Mouse (Mus musculus): ENCODE data around the gene Rnf213. TPM values are rescaled to one million over a fixed set of nuclear protein-coding genes. Genes with fewer than 3 reads are reported as not detected.
A peak's percentile ranks its signal among the peaks of the same experiment; 100 is the strongest.
"Not testable (repeated sequence)": the region's sequence is repeated elsewhere in the genome, so short reads cannot be mapped to it uniquely, and the experiment has no call there.

The Rnf213 gene
- polyA plus RNA-seq, 1 experiment: 2.8 TPM

DNA sequence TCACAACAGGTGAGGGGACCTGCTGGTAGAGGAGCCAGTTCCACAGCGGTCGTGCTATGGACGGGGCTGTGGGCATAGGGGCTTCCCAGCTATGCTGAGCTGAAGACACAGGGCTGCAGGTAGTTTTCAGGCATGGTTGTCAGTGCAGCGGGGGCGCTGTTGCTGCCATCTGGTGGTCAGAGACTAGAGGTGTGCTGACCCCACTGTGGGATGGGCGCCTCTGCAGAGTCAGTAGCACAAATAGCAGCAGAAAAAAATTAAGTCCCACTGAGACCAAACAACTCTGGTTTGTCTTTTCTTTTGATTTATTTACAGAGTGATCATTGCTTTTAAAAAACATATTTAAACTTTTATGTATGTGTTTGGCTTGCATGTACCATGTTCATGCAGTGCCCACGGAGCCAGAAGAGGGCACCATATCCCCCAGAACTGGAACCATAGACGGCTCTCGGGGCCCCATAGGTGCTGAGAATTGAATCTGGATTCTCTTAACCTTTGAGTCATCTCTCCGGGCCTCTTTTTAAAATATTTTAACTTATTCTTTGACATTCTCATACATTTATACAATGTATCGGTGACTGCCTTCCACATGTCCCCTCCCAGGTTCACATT is 29.3 kb upstream of the Rnf213 start:
- DNase-seq (ENCODE audit: low read depth): peak; percentile 87
- TF ChIP-seq POLR2A (IDR thresholded peaks at IDR 0.05; ENCODE audit: borderline replicate concordance, extremely low read depth, insufficient read depth, insufficient read length, poor library complexity, severe bottlenecking) (no peak), CTCF (IDR thresholded peaks at IDR 0.05; ENCODE audit: borderline replicate concordance, extremely low read depth, insufficient read depth, insufficient read length) (peak; percentile 96)

DNA sequence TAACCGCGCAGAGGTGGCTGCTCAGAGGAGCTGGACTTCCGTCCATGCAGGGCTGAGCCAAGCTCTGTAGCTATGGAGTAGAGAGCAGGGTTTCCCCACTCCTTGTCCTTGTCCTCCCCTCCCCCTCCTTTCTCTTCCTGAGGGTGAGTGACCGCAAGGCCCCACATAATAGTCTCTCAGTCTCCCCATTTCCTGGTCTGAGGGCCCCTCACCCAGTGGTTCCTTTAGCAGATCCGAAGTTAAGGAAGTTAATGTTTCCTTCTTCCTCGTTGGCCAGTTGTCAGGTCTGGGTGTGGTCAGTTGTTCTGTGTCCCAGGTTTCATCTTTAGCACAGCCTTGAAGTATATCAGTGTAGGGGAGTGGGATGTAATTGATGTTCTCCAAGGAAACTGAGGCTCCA is 17.5 kb upstream of the Rnf213 start:
- DNase-seq (ENCODE audit: low read depth): no peak
- TF ChIP-seq POLR2A (IDR thresholded peaks at IDR 0.05; ENCODE audit: borderline replicate concordance, extremely low read depth, insufficient read depth, insufficient read length, poor library complexity, severe bottlenecking) (no peak), CTCF (IDR thresholded peaks at IDR 0.05; ENCODE audit: borderline replicate concordance, extremely low read depth, insufficient read depth, insufficient read length) (no peak)

DNA sequence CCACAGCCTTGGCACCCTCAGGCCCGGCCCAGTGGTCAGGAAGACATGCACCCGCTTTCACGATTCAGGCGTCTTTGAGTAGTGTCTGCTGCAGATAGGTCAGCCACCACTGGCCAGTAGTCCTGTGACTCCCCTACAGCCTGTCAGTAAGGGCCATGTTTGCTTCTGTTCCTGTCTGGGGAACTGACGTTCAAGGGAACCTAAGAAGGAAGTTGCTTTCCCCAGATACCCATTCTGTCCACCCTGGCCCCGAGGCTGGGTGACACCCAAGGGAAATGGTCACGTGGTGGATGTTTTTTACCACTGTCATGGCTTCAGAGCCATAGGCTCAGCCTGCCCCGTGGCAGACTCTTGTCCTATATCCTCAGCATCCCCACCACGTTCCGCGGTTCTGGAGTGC is 15.6 kb upstream of the Rnf213 start:
- no peak for TF ChIP-seq POLR2A (IDR thresholded peaks at IDR 0.05; ENCODE audit: borderline replicate concordance, extremely low read depth, insufficient read depth, insufficient read length, poor library complexity, severe bottlenecking)
- no peak for TF ChIP-seq CTCF (IDR thresholded peaks at IDR 0.05; ENCODE audit: borderline replicate concordance, extremely low read depth, insufficient read depth, insufficient read length)
- no peak for DNase-seq (ENCODE audit: low read depth)

DNA sequence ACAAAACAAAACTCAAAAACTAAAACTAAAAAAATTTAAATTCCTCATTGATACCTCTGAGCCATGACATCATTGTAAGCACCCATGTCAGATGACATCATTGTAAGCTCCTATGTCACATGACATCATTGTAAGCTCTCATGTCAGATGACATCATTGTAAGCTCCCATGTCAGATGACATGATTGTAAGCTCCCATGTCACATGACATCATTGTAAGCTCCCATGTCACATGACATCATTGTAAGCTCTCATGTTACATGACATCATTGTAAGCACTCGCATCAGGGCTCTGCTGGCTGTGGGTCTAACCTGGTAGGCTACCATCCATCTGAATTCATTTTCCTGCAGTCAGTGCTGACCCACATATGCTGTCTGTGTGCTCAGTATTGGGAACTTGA is 14.3 kb upstream of the Rnf213 start:
- DNase-seq (ENCODE audit: low read depth): no peak
- no peak for TF ChIP-seq POLR2A (IDR thresholded peaks at IDR 0.05; ENCODE audit: borderline replicate concordance, extremely low read depth, insufficient read depth, insufficient read length, poor library complexity, severe bottlenecking)
- TF ChIP-seq CTCF (IDR thresholded peaks at IDR 0.05; ENCODE audit: borderline replicate concordance, extremely low read depth, insufficient read depth, insufficient read length): no peak

DNA sequence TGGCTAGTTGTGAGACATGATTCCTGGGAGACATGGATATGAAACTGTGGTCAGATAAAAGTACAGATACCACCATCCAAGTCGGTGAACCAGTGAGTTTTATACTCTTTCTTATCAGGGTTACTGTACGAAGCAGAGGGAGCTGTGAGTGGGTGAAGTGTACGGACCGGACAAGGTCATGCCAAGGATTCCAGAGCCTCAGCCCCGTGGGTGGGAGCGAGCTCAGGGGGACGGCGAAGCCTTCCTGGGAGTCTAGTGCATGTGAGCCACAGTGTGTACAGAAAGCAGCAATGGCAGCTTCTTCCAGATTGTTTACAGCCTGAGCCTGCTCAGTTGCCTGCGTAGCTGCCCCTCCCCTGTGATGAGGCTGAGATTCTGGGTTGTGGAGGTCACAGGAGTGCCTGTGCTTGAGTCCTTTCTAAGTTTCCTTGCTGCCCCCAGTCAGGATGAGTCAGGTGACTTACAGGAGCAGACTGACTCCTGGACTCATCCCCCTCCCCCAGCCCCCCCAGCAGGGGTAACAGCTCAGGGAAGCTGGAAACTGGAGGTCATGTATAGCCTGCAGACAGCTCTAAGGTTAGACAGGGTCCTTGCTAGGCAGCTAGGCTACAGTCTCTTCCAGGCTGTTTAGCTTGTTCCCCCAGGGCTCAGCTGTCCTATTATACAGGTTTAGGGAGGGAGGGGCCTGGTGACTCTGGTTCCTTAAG is 11.1 kb upstream of the Rnf213 start:
- DNase-seq (ENCODE audit: low read depth): no peak
- TF ChIP-seq CTCF (IDR thresholded peaks at IDR 0.05; ENCODE audit: borderline replicate concordance, extremely low read depth, insufficient read depth, insufficient read length): no peak
- TF ChIP-seq POLR2A (IDR thresholded peaks at IDR 0.05; ENCODE audit: borderline replicate concordance, extremely low read depth, insufficient read depth, insufficient read length, poor library complexity, severe bottlenecking): no peak

DNA sequence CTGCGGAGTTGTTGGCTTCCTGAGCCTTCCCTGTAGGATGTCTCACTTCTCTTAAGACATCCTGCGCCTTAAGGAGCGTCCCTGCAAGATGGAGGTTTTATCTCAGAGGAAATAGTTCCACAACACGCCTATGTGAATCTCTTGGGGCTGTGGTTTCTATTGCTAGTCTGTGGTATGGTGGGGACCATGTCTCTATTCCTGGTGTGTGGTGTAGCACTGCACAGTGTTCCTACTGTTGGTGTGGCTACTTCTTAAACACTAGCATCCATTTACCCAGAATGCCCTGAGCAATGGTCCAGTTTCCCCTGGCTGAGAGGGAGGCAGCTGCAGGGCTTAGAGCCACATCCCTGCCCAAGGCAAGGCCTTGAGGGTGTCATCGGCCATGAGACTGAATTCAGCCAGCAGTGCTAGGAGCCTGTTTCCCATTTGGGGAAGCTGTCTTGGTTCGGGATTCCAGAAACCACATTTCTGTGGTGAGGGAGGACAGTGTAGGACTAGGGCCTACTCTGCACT is 10.5 kb upstream of the Rnf213 start:
- TF ChIP-seq POLR2A (IDR thresholded peaks at IDR 0.05; ENCODE audit: borderline replicate concordance, extremely low read depth, insufficient read depth, insufficient read length, poor library complexity, severe bottlenecking) (no peak), CTCF (IDR thresholded peaks at IDR 0.05; ENCODE audit: borderline replicate concordance, extremely low read depth, insufficient read depth, insufficient read length) (no peak)
- DNase-seq (ENCODE audit: low read depth): no peak

DNA sequence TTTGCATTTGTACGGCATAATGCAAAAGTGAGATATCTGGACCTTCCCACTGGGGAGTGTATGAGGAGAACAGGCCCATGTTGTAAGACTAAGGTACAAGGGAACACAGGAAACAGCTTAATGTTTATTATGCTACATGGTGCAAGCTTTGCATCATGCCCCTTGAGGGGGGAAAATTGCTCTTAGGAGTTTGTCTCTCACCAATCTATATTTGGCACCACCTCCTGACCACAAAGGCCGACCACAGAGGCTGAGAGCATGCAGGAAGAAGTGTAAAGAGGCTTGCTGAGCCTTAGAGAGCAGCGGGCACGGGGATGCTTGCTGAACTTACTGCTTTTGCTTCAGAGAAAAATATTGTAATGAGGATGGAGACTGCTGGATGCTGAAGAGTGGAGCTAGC is 8.0 kb upstream of the Rnf213 start:
- TF ChIP-seq POLR2A (IDR thresholded peaks at IDR 0.05; ENCODE audit: borderline replicate concordance, extremely low read depth, insufficient read depth, insufficient read length, poor library complexity, severe bottlenecking) (no peak), CTCF (IDR thresholded peaks at IDR 0.05; ENCODE audit: borderline replicate concordance, extremely low read depth, insufficient read depth, insufficient read length) (no peak)
- DNase-seq (ENCODE audit: low read depth): no peak

DNA sequence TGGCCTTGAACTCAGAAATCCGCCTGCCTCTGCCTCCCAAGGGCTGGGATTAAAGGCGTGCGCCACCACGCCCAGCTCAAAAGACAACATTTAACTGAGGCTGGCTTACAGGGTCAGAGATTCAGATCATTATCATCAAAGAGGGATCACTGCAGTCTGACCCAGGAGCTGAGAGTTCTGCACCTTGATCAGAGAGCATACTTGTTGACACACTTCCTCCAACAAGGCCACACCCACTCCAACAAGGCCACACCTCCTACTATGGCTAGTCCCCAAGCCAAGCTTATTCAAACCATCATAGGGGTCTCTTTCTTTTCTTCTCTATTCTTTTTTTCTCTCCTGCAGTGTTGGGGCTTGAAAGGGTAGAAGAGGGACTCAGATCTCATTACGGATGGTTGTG is 6.6 kb upstream of the Rnf213 start:
- DNase-seq (ENCODE audit: low read depth): no peak
- TF ChIP-seq CTCF (IDR thresholded peaks at IDR 0.05; ENCODE audit: borderline replicate concordance, extremely low read depth, insufficient read depth, insufficient read length) (no peak), POLR2A (IDR thresholded peaks at IDR 0.05; ENCODE audit: borderline replicate concordance, extremely low read depth, insufficient read depth, insufficient read length, poor library complexity, severe bottlenecking) (no peak)

DNA sequence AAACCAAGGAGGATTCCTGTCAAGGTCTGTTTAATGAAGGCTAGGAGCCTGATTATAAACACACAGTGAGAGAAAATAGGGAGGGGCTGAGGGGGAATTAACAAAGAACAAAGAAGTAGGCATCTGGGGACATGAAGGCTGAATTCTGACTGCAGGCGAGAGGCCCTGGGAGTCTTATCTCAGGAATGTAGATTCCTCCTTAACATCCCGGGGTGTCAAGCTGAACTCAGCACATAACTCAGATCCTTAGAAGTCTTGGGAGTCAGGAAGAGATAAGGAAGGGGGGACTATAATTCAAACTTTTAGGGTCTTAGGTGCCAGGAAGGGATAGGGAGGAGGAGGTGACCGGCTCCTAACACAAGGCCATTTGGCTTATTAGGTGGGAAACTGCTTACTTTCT is 5.6 kb upstream of the Rnf213 start:
- not testable (repeated sequence) for DNase-seq (ENCODE audit: low read depth)

DNA sequence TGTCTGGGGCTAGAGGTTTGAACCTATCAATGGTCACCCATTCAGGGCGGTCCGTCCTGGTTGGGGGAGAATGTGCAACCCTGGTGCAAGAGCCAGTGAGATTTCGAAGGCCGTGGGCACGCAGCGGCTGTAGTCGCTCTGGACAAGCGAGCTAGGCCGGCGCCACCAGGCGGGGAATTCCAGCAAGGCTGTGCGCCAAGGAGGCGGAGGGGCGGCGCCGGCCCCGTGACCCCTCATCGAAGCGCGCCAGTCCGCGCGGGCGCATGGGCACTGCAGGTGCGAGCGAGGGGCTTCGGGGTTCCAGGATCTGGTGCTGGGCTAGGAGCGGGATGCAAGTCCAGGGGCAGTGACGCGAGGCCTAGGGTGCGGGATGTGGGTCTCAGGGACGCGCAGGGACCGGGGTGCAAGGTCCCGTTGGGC is 3.0 kb upstream of the Rnf213 start:
- TF ChIP-seq POLR2A (IDR thresholded peaks at IDR 0.05; ENCODE audit: borderline replicate concordance, extremely low read depth, insufficient read depth, insufficient read length, poor library complexity, severe bottlenecking): no peak
- TF ChIP-seq CTCF (IDR thresholded peaks at IDR 0.05; ENCODE audit: borderline replicate concordance, extremely low read depth, insufficient read depth, insufficient read length): peak; percentile 12; the same call in 1 of the 2 replicates
- peak; percentile 69 for DNase-seq (ENCODE audit: low read depth)

DNA sequence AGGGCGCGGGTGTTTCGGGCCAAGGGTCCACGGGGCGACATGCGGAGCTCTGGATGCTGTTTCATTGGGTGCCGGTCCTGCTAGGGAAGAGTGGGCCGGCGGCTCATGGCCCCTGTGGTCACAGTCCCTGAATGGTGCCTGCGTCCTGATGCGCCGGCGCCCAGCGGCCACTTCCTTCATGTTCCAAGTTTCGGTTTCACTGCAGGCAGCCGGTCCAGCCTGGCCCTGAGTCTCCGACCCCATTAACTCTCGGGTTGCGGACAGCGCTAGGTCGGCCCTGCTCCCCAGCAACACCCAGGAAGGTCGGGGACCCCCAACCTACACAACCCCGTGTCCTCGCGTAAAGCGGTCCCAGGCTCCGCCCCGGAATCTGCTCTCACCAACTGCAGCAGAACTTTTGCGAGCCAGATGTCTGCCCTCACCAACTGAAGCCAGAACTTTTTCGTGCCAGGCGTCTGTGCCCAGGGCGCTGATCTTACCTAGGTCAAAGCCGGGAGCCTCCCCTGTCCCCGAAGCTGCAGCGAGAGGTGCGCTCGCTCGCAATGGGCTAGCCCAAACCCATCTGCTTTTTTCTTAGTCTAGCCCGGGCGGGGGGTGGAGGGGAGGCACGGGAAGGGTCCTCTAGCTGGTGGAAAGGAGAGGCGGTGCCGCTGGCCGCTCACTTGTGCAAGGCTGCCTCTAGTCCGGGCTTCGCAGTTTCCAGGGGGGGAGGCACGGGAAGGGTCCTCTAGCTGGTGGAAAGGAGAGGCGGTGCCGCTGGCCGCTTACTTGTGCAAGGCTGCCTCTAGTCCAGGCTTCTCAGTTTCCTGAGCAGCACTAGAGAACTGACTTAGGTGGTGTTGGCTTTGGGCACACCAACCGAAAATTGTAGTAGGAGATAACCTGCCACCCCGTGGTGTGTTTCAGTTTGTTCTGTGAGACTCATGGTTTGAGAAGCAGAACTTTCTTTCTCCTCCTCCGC is 2.3 kb upstream of the Rnf213 start:
- TF ChIP-seq POLR2A (IDR thresholded peaks at IDR 0.05; ENCODE audit: borderline replicate concordance, extremely low read depth, insufficient read depth, insufficient read length, poor library complexity, severe bottlenecking): no peak
- TF ChIP-seq CTCF (IDR thresholded peaks at IDR 0.05; ENCODE audit: borderline replicate concordance, extremely low read depth, insufficient read depth, insufficient read length): no peak
- DNase-seq (ENCODE audit: low read depth): peak; percentile 28
